Comparison of ENCODE assay signal across 26 mouse cellular contexts in the genomic region with DNA sequence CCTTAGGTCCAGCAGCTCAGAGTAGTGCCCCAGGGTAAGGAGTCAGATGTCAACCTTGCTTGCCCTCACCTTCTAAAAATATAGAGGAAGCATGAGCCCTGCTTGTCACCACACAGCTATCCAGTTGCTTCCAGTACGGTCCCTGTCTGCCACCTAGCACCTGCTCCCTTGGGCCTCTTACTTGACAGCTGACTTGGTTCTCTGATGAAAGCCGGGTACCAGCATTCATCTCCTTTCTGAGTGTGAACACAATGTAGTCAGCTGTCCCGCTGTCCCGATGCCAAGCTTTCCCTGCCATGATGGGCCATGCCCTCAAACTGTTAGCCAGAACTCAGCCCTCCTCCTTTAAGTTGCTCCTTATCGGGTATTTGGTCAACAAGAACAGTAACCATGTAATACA.
DNase-seq lines count a peak whose midpoint lies in the region; ATAC-seq and TF ChIP-seq lines count a peak whose summit lies in the region.
"Had no signal": no experiment of that assay in that cellular context is flagged by ENCODE, and none has a peak within 500 bp of the region (broad histone marks: within the 10 kb centered on the region; RNA-seq: fewer than 3 reads in every experiment).

No protein-coding gene starts in this region.

- H3K4me1 ChIP-seq in heart, embryonic 11.5 days (ENCODE audit: control insufficient read depth, insufficient read depth, low read length): peaks cover 23% of the 10 kb centered on the region
- H3K4me1 ChIP-seq in heart, embryonic 14.5 days (ENCODE audit: control insufficient read depth in 2 of 2, insufficient read depth in 2 of 2, low read length in 2 of 2): peaks cover 20 to 34% of the 10 kb centered on the region in 2 experiments
- H3K4me1 ChIP-seq in midbrain, embryonic 15.5 days: no peaks in the 10 kb centered on the region
- H3K4me1 ChIP-seq: intestine, embryonic 15.5 days; neural tube, embryonic 13.5 days had no signal

- H3K79me2 ChIP-seq in myocyte (ENCODE audit: control insufficient read depth, insufficient read depth): no peaks in the 10 kb centered on the region

- H3K4me3 ChIP-seq in heart, embryonic 11.5 days (ENCODE audit: low read depth, low read length): no peak overlapping the region
- H3K4me3 ChIP-seq in heart, embryonic 14.5 days (ENCODE audit: control insufficient read depth in 1 of 2, insufficient read depth in 1 of 2, low read depth in 1 of 2, low read length in 2 of 2): no peak overlapping the region
- no peak overlapping the region for H3K4me3 ChIP-seq in myocyte
- no peak overlapping the region for H3K4me3 ChIP-seq in midbrain, embryonic 15.5 days
- H3K4me3 ChIP-seq: forebrain, embryonic 10.5 days; intestine, embryonic 15.5 days; limb, embryonic 10.5 days; lung, embryonic 15.5 days; neural tube, embryonic 13.5 days had no signal

- WGBS in heart, embryonic 11.5 days (ENCODE audit: insufficient replicate concordance): 56% methylated on average over 5 of the region's 5 CpGs
- 53% methylated on average over 5 of the region's 5 CpGs for WGBS in heart, embryonic 14.5 days
- WGBS in midbrain, embryonic 15.5 days: 78% methylated on average over 5 of the region's 5 CpGs

- H3K27me3 ChIP-seq in heart, embryonic 11.5 days (ENCODE audit: control insufficient read depth, insufficient read depth, low read length): no peaks in the 10 kb centered on the region
- no peaks in the 10 kb centered on the region for H3K27me3 ChIP-seq in heart, embryonic 14.5 days (ENCODE audit: control insufficient read depth, insufficient read depth, low read length)
- H3K27me3 ChIP-seq in myocyte (ENCODE audit: control insufficient read depth, insufficient read depth, insufficient read length): no peaks in the 10 kb centered on the region
- no peaks in the 10 kb centered on the region for H3K27me3 ChIP-seq in midbrain, embryonic 15.5 days (replicated peaks)
- H3K27me3 ChIP-seq: intestine, embryonic 15.5 days; lung, embryonic 15.5 days; neural tube, embryonic 13.5 days; Patski had no signal

- no peak overlapping the region for H3K27ac ChIP-seq in heart, embryonic 11.5 days (ENCODE audit: low read depth, low read length)
- no peak overlapping the region for H3K27ac ChIP-seq in heart, embryonic 14.5 days (replicated peaks in 1 of 2; ENCODE audit: control insufficient read depth in 1 of 2, insufficient read depth in 1 of 2, low read depth in 2 of 2, low read length in 2 of 2)
- H3K27ac ChIP-seq in midbrain, embryonic 15.5 days: no peak overlapping the region
- H3K27ac ChIP-seq: forebrain, embryonic 10.5 days; hindbrain, embryonic 14.5 days; intestine, embryonic 15.5 days; limb, embryonic 10.5 days; lung, embryonic 15.5 days; neural tube, embryonic 13.5 days had no signal

- no peak overlapping the region for H3ac ChIP-seq in myocyte (ENCODE audit: control insufficient read depth, insufficient read length)

- H3K36me3 ChIP-seq in heart, embryonic 11.5 days (ENCODE audit: control insufficient read depth, insufficient read depth, low read length): no peaks in the 10 kb centered on the region
- H3K36me3 ChIP-seq in heart, embryonic 14.5 days (ENCODE audit: control insufficient read depth, insufficient read depth, low read length): no peaks in the 10 kb centered on the region
- no peaks in the 10 kb centered on the region for H3K36me3 ChIP-seq in myocyte (ENCODE audit: control insufficient read depth, insufficient read depth)
- no peaks in the 10 kb centered on the region for H3K36me3 ChIP-seq in midbrain, embryonic 15.5 days (replicated peaks)
- H3K36me3 ChIP-seq: forebrain, embryonic 10.5 days; intestine, embryonic 15.5 days; limb, embryonic 10.5 days; lung, embryonic 15.5 days; neural tube, embryonic 13.5 days had no signal

- DNase-seq in heart, adult 11 months: peak; percentile 98
- peak; percentile 74 for DNase-seq in gastrocnemius, postnatal 25 days
- no peak for DNase-seq in layer of hippocampus, adult 9-11 months
- DNase-seq: adrenal gland, postnatal 14 days; cerebellum, adult 18-20 months; kidney, adult 9 months; kidney, postnatal 36 days; right cerebral cortex, adult 18-20 months; spleen, adult 18-20 months; thymus, adult 18-20 months; thymus, postnatal 4 days had no signal

- H3K4me2 ChIP-seq in heart, embryonic 11.5 days: no peak overlapping the region
- no peak overlapping the region for H3K4me2 ChIP-seq in heart, embryonic 14.5 days (ENCODE audit: low read length)
- H3K4me2 ChIP-seq in myocyte (ENCODE audit: low read depth): no peak overlapping the region
- H3K4me2 ChIP-seq in midbrain, embryonic 15.5 days: no peak overlapping the region
- H3K4me2 ChIP-seq: hindbrain, embryonic 14.5 days; intestine, embryonic 15.5 days; liver, embryonic 11.5 days; lung, embryonic 15.5 days; midbrain, embryonic 11.5 days; neural tube, embryonic 13.5 days had no signal

- TF ChIP-seq POLR2A in myocyte (IDR thresholded peaks at IDR 0.05; ENCODE audit: insufficient read length, low read depth): no peak

- ATAC-seq in heart, embryonic 11.5 days (replicated peaks; ENCODE audit: insufficient number of reproducible peaks, low FRiP score, low TSS enrichment): no peak
- peak; percentile 52 for ATAC-seq in heart, embryonic 14.5 days (ENCODE audit: insufficient number of reproducible peaks, insufficient read depth, low FRiP score, low read depth)
- no peak for ATAC-seq in inflammation-experienced regulatory T-cells, adult 6 months
- ATAC-seq in midbrain, embryonic 15.5 days (replicated peaks): no peak
- ATAC-seq: CD4-positive, CD25-positive, alpha-beta regulatory T cell, adult 4 months; intestine, embryonic 15.5 days; Patski had no signal

- no peaks in the 10 kb centered on the region for H3K9me3 ChIP-seq in heart, embryonic 11.5 days (replicated peaks; ENCODE audit: control insufficient read depth, low read length)
- H3K9me3 ChIP-seq in heart, embryonic 14.5 days (ENCODE audit: control insufficient read depth, low read length): no peaks in the 10 kb centered on the region
- H3K9me3 ChIP-seq in midbrain, embryonic 15.5 days: no peaks in the 10 kb centered on the region
- H3K9me3 ChIP-seq: forebrain, embryonic 10.5 days; intestine, embryonic 15.5 days; limb, embryonic 10.5 days; lung, embryonic 15.5 days; neural tube, embryonic 13.5 days had no signal

- no peak overlapping the region for H3K9ac ChIP-seq in heart, embryonic 11.5 days (ENCODE audit: low read depth, low read length)
- H3K9ac ChIP-seq in heart, embryonic 14.5 days (ENCODE audit: low read length): no peak overlapping the region
- H3K9ac ChIP-seq in midbrain, embryonic 15.5 days: no peak overlapping the region
- H3K9ac ChIP-seq: hindbrain, embryonic 14.5 days; intestine, embryonic 15.5 days; lung, embryonic 15.5 days; neural tube, embryonic 13.5 days had no signal

TF ChIP-seq in myocyte, 11 proteins besides CTCF, POLR2A, EP300 and RAD21:
- TF ChIP-seq SRF (IDR thresholded peaks at IDR 0.05; ENCODE audit: control insufficient read depth, insufficient read length, low read depth): no peak
- no peak for TF ChIP-seq REST (IDR thresholded peaks at IDR 0.05; ENCODE audit: insufficient read depth, insufficient read length)
- TF ChIP-seq MAX (IDR thresholded peaks at IDR 0.05; ENCODE audit: low read depth): no peak
- TF ChIP-seq MYOG (IDR thresholded peaks at IDR 0.05; ENCODE audit: control insufficient read depth in 1 of 3, insufficient read depth in 1 of 3, insufficient read length in 2 of 3, low read depth in 2 of 3): peak; percentile 78 to 96 (median 93)
- TF ChIP-seq TCF3 (IDR thresholded peaks at IDR 0.05; ENCODE audit: insufficient read length, low read depth): peak; percentile 66
- TF ChIP-seq TCF12 (IDR thresholded peaks at IDR 0.05; ENCODE audit: insufficient read depth, poor library complexity, severe bottlenecking): peak; percentile 90
- TF ChIP-seq MYOD1 (IDR thresholded peaks at IDR 0.05; ENCODE audit: control insufficient read depth in 1 of 3, insufficient read length in 2 of 3, low read depth in 2 of 3): peak; percentile 80 to 93 (median 81)
